Mouse (Mus musculus): ENCODE data around the gene Fam3c. TPM values are rescaled to one million over a fixed set of nuclear protein-coding genes. Genes with fewer than 3 reads are reported as not detected.

Gene Fam3c
- 45.7 and 49.1 TPM in 2 replicates for polyA plus RNA-seq (2015; fragmentation: Nextera tagmentation; extraction: Ambion mirVana)

- Histone ChIP-seq H3K9me3 (replicated peaks) (no peaks in the 10 kb centered on the region), H3K9ac (peak within 1 kb of the TSS; percentile 93), H3K4me2 (peak within 1 kb of the TSS; percentile 84), H3K36me3 (no peaks in the 10 kb centered on the region), H3K4me1 (replicated peaks) (peaks cover 14% of the 10 kb centered on the region), H3K27ac (peak within 1 kb of the TSS; percentile 88), H3K27me3 (no peaks in the 10 kb centered on the region), H3K4me3 (peak within 1 kb of the TSS; percentile 92)
- under 1% methylated on average over 37 of the region's 38 CpGs for WGBS
- ATAC-seq (replicated peaks; ENCODE audit: insufficient number of reproducible peaks, insufficient read depth, low FRiP score, low read depth): peak; percentile 97
Observed at GRCm38 (mm10) chr6:22356086-22356507, at the start of gene Fam3c. Fam3c (minus strand) TSS chr6:22356243.

GRCm38 (mm10) chr6:22405021-22405420 is 49.0 kb upstream of the Fam3c start:
- Histone ChIP-seq H3K27me3 (no peaks in the 10 kb centered on the region), H3K27ac (no peak overlapping the region), H3K9ac (no peak overlapping the region), H3K4me2 (no peak overlapping the region), H3K9me3 (replicated peaks) (no peaks in the 10 kb centered on the region), H3K36me3 (no peaks in the 10 kb centered on the region), H3K4me3 (no peak overlapping the region), H3K4me1 (replicated peaks) (no peaks in the 10 kb centered on the region)
- no peak for ATAC-seq (replicated peaks; ENCODE audit: insufficient number of reproducible peaks, insufficient read depth, low FRiP score, low read depth)
- 88% methylated on average over 3 of the region's 3 CpGs for WGBS

GRCm38 (mm10) chr6:22403736-22404135 is 47.7 kb upstream of the Fam3c start:
- no peak for ATAC-seq (replicated peaks; ENCODE audit: insufficient number of reproducible peaks, insufficient read depth, low FRiP score, low read depth)
- WGBS: 68% methylated on average over 5 of the region's 5 CpGs

GRCm38 (mm10) chr6:22403317-22403716 is 47.3 kb upstream of the Fam3c start:
- no peak overlapping the region for H3K4me2 ChIP-seq
- no peaks in the 10 kb centered on the region for H3K9me3 ChIP-seq (replicated peaks)
- H3K9ac ChIP-seq: no peak overlapping the region
- ATAC-seq (replicated peaks; ENCODE audit: insufficient number of reproducible peaks, insufficient read depth, low FRiP score, low read depth): no peak
- no peaks in the 10 kb centered on the region for H3K36me3 ChIP-seq
- no peaks in the 10 kb centered on the region for H3K4me1 ChIP-seq (replicated peaks)
- WGBS: 80% methylated on average over 9 of the region's 9 CpGs
- H3K4me3 ChIP-seq: no peak overlapping the region
- no peak overlapping the region for H3K27ac ChIP-seq
- no peaks in the 10 kb centered on the region for H3K27me3 ChIP-seq

More at GRCm38 (mm10) chr6:22403736-22404135, 47.7 kb upstream of the Fam3c start:
- Histone ChIP-seq H3K9me3 (replicated peaks) (no peaks in the 10 kb centered on the region), H3K4me2 (no peak overlapping the region), H3K9ac (no peak overlapping the region), H3K27me3 (no peaks in the 10 kb centered on the region), H3K36me3 (no peaks in the 10 kb centered on the region), H3K4me1 (replicated peaks) (no peaks in the 10 kb centered on the region), H3K4me3 (no peak overlapping the region), H3K27ac (no peak overlapping the region)

- no peak overlapping the region for H3K4me2 ChIP-seq
- no peaks in the 10 kb centered on the region for H3K36me3 ChIP-seq
- H3K4me1 ChIP-seq (replicated peaks): no peaks in the 10 kb centered on the region
- ATAC-seq (replicated peaks; ENCODE audit: insufficient number of reproducible peaks, insufficient read depth, low FRiP score, low read depth): no peak
- H3K9me3 ChIP-seq (replicated peaks): no peaks in the 10 kb centered on the region
- no peak overlapping the region for H3K9ac ChIP-seq
- no peaks in the 10 kb centered on the region for H3K27me3 ChIP-seq
- WGBS: 76% methylated on average over 13 of the region's 13 CpGs
- H3K27ac ChIP-seq: no peak overlapping the region
- H3K4me3 ChIP-seq: no peak overlapping the region
Observed at GRCm38 (mm10) chr6:22402548-22403164, 46.6 kb upstream of the Fam3c start.

- no peak overlapping the region for H3K27ac ChIP-seq
- H3K4me1 ChIP-seq (replicated peaks): no peaks in the 10 kb centered on the region
- no peaks in the 10 kb centered on the region for H3K36me3 ChIP-seq
- no peak overlapping the region for H3K4me2 ChIP-seq
- H3K4me3 ChIP-seq: no peak overlapping the region
- no peak for ATAC-seq (replicated peaks; ENCODE audit: insufficient number of reproducible peaks, insufficient read depth, low FRiP score, low read depth)
- 67% methylated on average over 5 of the region's 5 CpGs for WGBS
- H3K9ac ChIP-seq: no peak overlapping the region
- no peaks in the 10 kb centered on the region for H3K9me3 ChIP-seq (replicated peaks)
- H3K27me3 ChIP-seq: no peaks in the 10 kb centered on the region
Observed at GRCm38 (mm10) chr6:22402037-22402436, 46.0 kb upstream of the Fam3c start.

- Histone ChIP-seq H3K9me3 (replicated peaks) (no peaks in the 10 kb centered on the region), H3K4me2 (no peak overlapping the region), H3K27me3 (no peaks in the 10 kb centered on the region), H3K4me1 (replicated peaks) (no peaks in the 10 kb centered on the region), H3K4me3 (no peak overlapping the region), H3K27ac (no peak overlapping the region), H3K9ac (no peak overlapping the region), H3K36me3 (no peaks in the 10 kb centered on the region)
- ATAC-seq (replicated peaks; ENCODE audit: insufficient number of reproducible peaks, insufficient read depth, low FRiP score, low read depth): no peak
- 81% methylated on average over 7 of the region's 7 CpGs for WGBS
Observed at GRCm38 (mm10) chr6:22398079-22398774, 42.2 kb upstream of the Fam3c start.

GRCm38 (mm10) chr6:22395207-22395606 is 39.2 kb upstream of the Fam3c start:
- H3K4me1 ChIP-seq (replicated peaks): no peaks in the 10 kb centered on the region
- ATAC-seq (replicated peaks; ENCODE audit: insufficient number of reproducible peaks, insufficient read depth, low FRiP score, low read depth): no peak
- H3K27ac ChIP-seq: no peak overlapping the region
- no peaks in the 10 kb centered on the region for H3K9me3 ChIP-seq (replicated peaks)
- WGBS: 43% methylated on average over 3 of the region's 3 CpGs
- no peak overlapping the region for H3K4me3 ChIP-seq
- H3K36me3 ChIP-seq: no peaks in the 10 kb centered on the region
- no peak overlapping the region for H3K9ac ChIP-seq
- H3K4me2 ChIP-seq: no peak overlapping the region
- no peaks in the 10 kb centered on the region for H3K27me3 ChIP-seq

GRCm38 (mm10) chr6:22390654-22391365 is 34.8 kb upstream of the Fam3c start:
- 69% methylated on average over 13 of the region's 13 CpGs for WGBS
- Histone ChIP-seq H3K4me1 (replicated peaks) (no peaks in the 10 kb centered on the region), H3K9ac (no peak overlapping the region), H3K4me3 (no peak overlapping the region), H3K9me3 (replicated peaks) (no peaks in the 10 kb centered on the region), H3K27me3 (no peaks in the 10 kb centered on the region), H3K36me3 (no peaks in the 10 kb centered on the region), H3K27ac (no peak overlapping the region), H3K4me2 (no peak overlapping the region; the same call in 1 of the 2 replicates)
- no peak for ATAC-seq (replicated peaks; ENCODE audit: insufficient number of reproducible peaks, insufficient read depth, low FRiP score, low read depth)

- Histone ChIP-seq H3K27ac (no peak overlapping the region), H3K4me1 (replicated peaks) (no peaks in the 10 kb centered on the region), H3K9ac (no peak overlapping the region), H3K4me2 (no peak overlapping the region), H3K27me3 (no peaks in the 10 kb centered on the region), H3K4me3 (no peak overlapping the region), H3K36me3 (no peaks in the 10 kb centered on the region), H3K9me3 (replicated peaks) (no peaks in the 10 kb centered on the region)
- no peak for ATAC-seq (replicated peaks; ENCODE audit: insufficient number of reproducible peaks, insufficient read depth, low FRiP score, low read depth)
- WGBS: 80% methylated on average over 5 of the region's 5 CpGs
Observed at GRCm38 (mm10) chr6:22385254-22385870, 29.3 kb upstream of the Fam3c start.

- WGBS: 80% methylated on average over 3 of the region's 3 CpGs
- Histone ChIP-seq H3K27me3 (no peaks in the 10 kb centered on the region), H3K9me3 (replicated peaks) (no peaks in the 10 kb centered on the region), H3K36me3 (no peaks in the 10 kb centered on the region), H3K4me1 (replicated peaks) (no peaks in the 10 kb centered on the region), H3K4me2 (no peak overlapping the region), H3K27ac (no peak overlapping the region), H3K9ac (no peak overlapping the region), H3K4me3 (no peak overlapping the region)
- no peak for ATAC-seq (replicated peaks; ENCODE audit: insufficient number of reproducible peaks, insufficient read depth, low FRiP score, low read depth)
Observed at GRCm38 (mm10) chr6:22380269-22380668, 24.2 kb upstream of the Fam3c start.
